Mouse (Mus musculus): ENCODE results near the gene Xpo6.

The Xpo6 gene

DNA sequence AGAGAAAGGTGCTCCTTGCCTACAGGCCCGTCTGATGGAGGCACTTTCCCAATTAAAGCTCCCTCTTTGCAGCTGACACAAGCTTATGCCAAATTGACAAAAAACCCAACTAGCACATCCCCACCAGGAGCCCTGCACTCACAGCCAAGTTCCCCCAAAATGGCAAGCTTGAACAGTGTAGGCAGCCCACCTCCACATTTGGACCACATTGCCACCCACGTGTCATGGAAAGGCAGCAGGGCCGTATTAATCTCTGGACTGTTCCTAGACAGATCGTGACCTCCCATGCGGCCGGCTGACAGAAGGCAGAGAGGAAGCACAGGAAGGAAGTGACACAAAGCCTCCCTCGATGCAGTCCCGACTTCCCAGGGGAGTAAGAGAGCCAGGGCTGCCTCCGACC is 125.2 kb downstream of the Xpo6 start:
- no peak for DNase-seq

DNA sequence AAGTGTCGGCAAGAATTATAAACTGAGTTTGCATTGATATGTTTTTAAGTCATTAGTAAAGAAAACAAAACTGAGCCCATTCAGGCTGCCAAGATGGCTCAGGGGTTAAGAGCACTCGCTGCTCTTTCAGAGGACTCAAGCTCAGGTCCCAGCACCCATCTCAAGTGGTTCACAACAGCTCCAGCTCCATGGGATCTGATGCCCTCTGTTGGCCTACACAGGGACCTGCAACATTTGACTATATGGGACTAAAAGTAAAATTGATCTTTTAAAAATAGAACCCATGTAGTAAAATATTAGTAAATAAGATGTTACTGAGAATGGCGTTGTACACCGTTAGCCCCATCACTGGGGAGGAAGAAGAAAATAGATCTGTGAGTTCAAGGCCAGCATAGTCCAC is 130.0 kb downstream of the Xpo6 start:
- DNase-seq: no peak

GRCm38 (mm10) chr7:126066777-126067176 is 133.5 kb downstream of the Xpo6 start:
- DNase-seq: no peak

DNA sequence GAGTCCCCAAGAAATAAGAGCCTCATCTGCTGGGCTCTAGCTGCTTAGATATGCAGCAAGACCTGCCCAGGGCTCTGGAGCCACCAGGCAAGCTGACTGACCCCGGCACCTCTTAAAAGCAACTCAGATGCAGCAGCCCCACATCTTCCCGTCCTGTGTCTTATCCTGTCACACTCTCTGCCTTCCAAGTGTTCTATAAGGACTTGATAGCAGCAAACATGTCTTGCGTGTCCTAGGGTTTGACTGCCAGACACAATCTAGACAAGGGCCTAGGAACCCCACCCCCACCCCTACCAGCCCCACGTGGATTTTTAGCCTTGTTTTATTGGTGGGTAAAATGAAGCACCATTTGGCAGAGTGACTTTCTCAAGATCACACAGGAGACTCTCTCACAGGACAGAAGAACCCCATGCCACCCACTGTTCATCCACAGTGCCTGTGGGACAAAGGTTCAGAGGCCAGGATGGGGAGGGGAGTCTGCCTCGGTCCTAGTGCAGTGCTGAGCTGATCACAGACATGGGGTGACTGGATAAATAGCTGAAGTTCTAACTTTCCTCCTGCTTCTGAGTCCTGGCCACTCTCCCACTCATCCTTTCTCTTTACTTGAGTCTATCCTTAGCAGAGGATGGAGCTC is 134.9 kb downstream of the Xpo6 start:
- no peak for DNase-seq

GRCm38 (mm10) chr7:126062228-126062627 is 138.1 kb downstream of the Xpo6 start:
- DNase-seq: no peak

- DNase-seq: no peak
Measured at GRCm38 (mm10) chr7:126058918-126059317, 141.4 kb downstream of the Xpo6 start.

GRCm38 (mm10) chr7:126057332-126057914 is 142.9 kb downstream of the Xpo6 start:
- DNase-seq: no peak

GRCm38 (mm10) chr7:126054574-126054973 is 145.7 kb downstream of the Xpo6 start:
- DNase-seq: no peak

DNA sequence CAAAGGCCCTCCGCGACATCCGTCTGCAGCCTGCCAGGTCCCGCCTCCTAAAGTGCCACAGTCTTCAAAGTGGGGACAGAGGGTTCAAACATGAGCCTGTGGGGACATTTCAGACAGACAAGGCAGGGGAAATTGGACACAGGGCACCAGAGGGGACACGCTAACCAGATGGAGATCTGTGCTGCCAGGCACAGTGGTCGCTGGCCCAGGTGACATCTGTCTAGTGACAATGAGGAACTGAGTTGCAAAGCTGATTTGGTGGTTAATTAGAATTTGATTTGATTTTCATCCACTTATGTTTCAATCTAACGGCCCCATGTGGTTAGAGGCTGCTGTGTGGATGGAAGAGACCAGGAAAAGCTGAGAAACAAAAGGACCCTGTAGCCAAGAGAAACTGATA is 146.7 kb downstream of the Xpo6 start:
- DNase-seq: no peak

DNA sequence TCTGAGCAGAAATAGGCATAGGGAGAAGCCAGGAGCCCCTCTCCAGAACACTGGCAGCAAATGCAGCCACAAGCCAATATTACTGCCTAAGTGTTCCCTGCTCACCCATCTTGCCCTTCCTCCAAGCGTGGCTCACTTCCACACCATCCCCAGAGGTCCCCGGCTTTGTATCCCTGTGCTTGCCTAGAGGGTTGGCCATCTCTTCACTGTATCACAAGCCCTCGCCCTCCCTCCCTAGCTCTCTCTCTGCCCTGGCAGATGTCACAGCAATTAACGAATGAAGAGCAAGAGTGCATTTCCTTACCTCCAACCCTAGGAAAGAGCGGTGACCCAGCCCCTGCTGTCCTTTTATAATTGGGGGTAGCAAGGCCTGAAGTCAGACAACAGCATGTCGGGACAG is 148.4 kb downstream of the Xpo6 start:
- DNase-seq: no peak

Measured in kidney, adult 18-20 months (tissue).